Mouse (Mus musculus): ENCODE results near the gene Nxpe2. TPM values are rescaled to one million over a fixed set of nuclear protein-coding genes. Genes with fewer than 3 reads are reported as not detected.

Nxpe2 gene
- polyA plus RNA-seq (2015; fragmentation: Nextera tagmentation; extraction: Ambion mirVana) = 2.8 and 3.2 TPM in 2 replicates

- no peaks in the 10 kb centered on the region for H3K4me1 ChIP-seq (replicated peaks)
- no peak within 1 kb of the TSS for H3K4me2 ChIP-seq (replicated peaks)
- H3K4me3 ChIP-seq (replicated peaks) = no peak within 1 kb of the TSS
- no peaks in the 10 kb centered on the region for H3K27me3 ChIP-seq (replicated peaks)
- H3K9ac ChIP-seq = no peak within 1 kb of the TSS
- H3K36me3 ChIP-seq = no peaks in the 10 kb centered on the region
- no peak for ATAC-seq
- WGBS = 53% methylated on average over 2 of the region's 2 CpGs
- H3K9me3 ChIP-seq = no peaks in the 10 kb centered on the region
- 0 out of 2 replicates have a peak within 1 kb of the TSS, but pooled peaks have one; percentile 32 for H3K27ac ChIP-seq
Observed at GRCm38 (mm10) chr9:48353148-48353698, at the start of gene Nxpe2. Gene Nxpe2 (minus strand): TSS chr9:48353454.

- H3K27me3 ChIP-seq (replicated peaks) = no peaks in the 10 kb centered on the region
Observed at GRCm38 (mm10) chr9:48389983-48390382, 36.7 kb upstream of the Nxpe2 start.

GRCm38 (mm10) chr9:48388451-48388850, 35.2 kb upstream of the Nxpe2 start:
- Histone ChIP-seq H3K9me3 (no peaks in the 10 kb centered on the region), H3K4me2 (replicated peaks) (no peak overlapping the region), H3K9ac (no peak overlapping the region), H3K4me1 (replicated peaks) (no peaks in the 10 kb centered on the region), H3K27me3 (replicated peaks) (no peaks in the 10 kb centered on the region), H3K36me3 (no peaks in the 10 kb centered on the region), H3K27ac (no peak overlapping the region), H3K4me3 (replicated peaks) (no peak overlapping the region)
- ATAC-seq = no peak
- WGBS = 65% methylated on average over 4 of the region's 4 CpGs

More at GRCm38 (mm10) chr9:48389983-48390382, 36.7 kb upstream of the Nxpe2 start:
- no peak overlapping the region for H3K9ac ChIP-seq
- 66% methylated on average over 3 of the region's 3 CpGs for WGBS
- no peaks in the 10 kb centered on the region for H3K36me3 ChIP-seq
- ATAC-seq = no peak
- no peaks in the 10 kb centered on the region for H3K4me1 ChIP-seq (replicated peaks)
- no peaks in the 10 kb centered on the region for H3K9me3 ChIP-seq
- H3K27ac ChIP-seq = no peak overlapping the region
- H3K4me3 ChIP-seq (replicated peaks) = no peak overlapping the region
- no peak overlapping the region for H3K4me2 ChIP-seq (replicated peaks)

GRCm38 (mm10) chr9:48374357-48374756, 21.1 kb upstream of the Nxpe2 start:
- 45% methylated on average over 2 of the region's 2 CpGs for WGBS
- H3K9ac ChIP-seq = no peak overlapping the region
- no peaks in the 10 kb centered on the region for H3K36me3 ChIP-seq
- no peak overlapping the region for H3K4me3 ChIP-seq (replicated peaks)
- H3K9me3 ChIP-seq = no peaks in the 10 kb centered on the region
- no peaks in the 10 kb centered on the region for H3K4me1 ChIP-seq (replicated peaks)
- no peak overlapping the region for H3K4me2 ChIP-seq (replicated peaks)
- H3K27me3 ChIP-seq (replicated peaks) = no peaks in the 10 kb centered on the region
- no peak overlapping the region for H3K27ac ChIP-seq
- no peak for ATAC-seq

- no peak for ATAC-seq
- no peaks in the 10 kb centered on the region for H3K9me3 ChIP-seq
- H3K4me2 ChIP-seq (replicated peaks) = no peak overlapping the region
- H3K27me3 ChIP-seq (replicated peaks) = no peaks in the 10 kb centered on the region
- no peaks in the 10 kb centered on the region for H3K4me1 ChIP-seq (replicated peaks)
- WGBS = 78% methylated on average over 4 of the region's 4 CpGs
- no peaks in the 10 kb centered on the region for H3K36me3 ChIP-seq
- H3K4me3 ChIP-seq (replicated peaks) = no peak overlapping the region
- H3K27ac ChIP-seq = no peak overlapping the region
- H3K9ac ChIP-seq = no peak overlapping the region
Observed at GRCm38 (mm10) chr9:48373232-48373878, 20.1 kb upstream of the Nxpe2 start.

GRCm38 (mm10) chr9:48362743-48363142, 9.5 kb upstream of the Nxpe2 start:
- no peak for ATAC-seq
- Histone ChIP-seq H3K9ac (no peak overlapping the region), H3K27ac (no peak overlapping the region), H3K27me3 (replicated peaks) (no peaks in the 10 kb centered on the region), H3K4me1 (replicated peaks) (no peaks in the 10 kb centered on the region), H3K36me3 (no peaks in the 10 kb centered on the region), H3K4me3 (replicated peaks) (no peak overlapping the region), H3K4me2 (replicated peaks) (no peak overlapping the region), H3K9me3 (no peaks in the 10 kb centered on the region)
- 80% methylated on average over 6 of the region's 6 CpGs for WGBS

- H3K27ac ChIP-seq = no peak overlapping the region
- no peak overlapping the region for H3K4me3 ChIP-seq (replicated peaks)
- peak; percentile 87; the same call in 1 of the 2 replicates for ATAC-seq
- no peak overlapping the region for H3K9ac ChIP-seq
- H3K4me1 ChIP-seq (replicated peaks) = no peaks in the 10 kb centered on the region
- no peak overlapping the region for H3K4me2 ChIP-seq (replicated peaks)
- no peaks in the 10 kb centered on the region for H3K36me3 ChIP-seq
- 78% methylated on average over 14 of the region's 14 CpGs for WGBS
- no peaks in the 10 kb centered on the region for H3K27me3 ChIP-seq (replicated peaks)
- H3K9me3 ChIP-seq = no peaks in the 10 kb centered on the region
Observed at GRCm38 (mm10) chr9:48361815-48362631, 8.8 kb upstream of the Nxpe2 start.

GRCm38 (mm10) chr9:48360826-48361225, 7.6 kb upstream of the Nxpe2 start:
- no peak overlapping the region for H3K4me2 ChIP-seq (replicated peaks)
- no peaks in the 10 kb centered on the region for H3K27me3 ChIP-seq (replicated peaks)
- 63% methylated on average over 4 of the region's 4 CpGs for WGBS
- H3K9ac ChIP-seq = no peak overlapping the region
- H3K4me3 ChIP-seq (replicated peaks) = no peak overlapping the region
- H3K9me3 ChIP-seq = no peaks in the 10 kb centered on the region
- no peaks in the 10 kb centered on the region for H3K36me3 ChIP-seq
- H3K4me1 ChIP-seq (replicated peaks) = no peaks in the 10 kb centered on the region
- no peak overlapping the region for H3K27ac ChIP-seq
- ATAC-seq = no peak

GRCm38 (mm10) chr9:48357097-48357496, 3.8 kb upstream of the Nxpe2 start:
- Histone ChIP-seq H3K9ac (no peak overlapping the region), H3K27ac (no peak overlapping the region), H3K9me3 (no peaks in the 10 kb centered on the region), H3K4me1 (replicated peaks) (no peaks in the 10 kb centered on the region), H3K4me2 (replicated peaks) (no peak overlapping the region), H3K27me3 (replicated peaks) (no peaks in the 10 kb centered on the region), H3K36me3 (no peaks in the 10 kb centered on the region), H3K4me3 (replicated peaks) (no peak overlapping the region)
- no peak for ATAC-seq
- 89% methylated on average over 3 of the region's 3 CpGs for WGBS

- no peak overlapping the region for H3K9ac ChIP-seq
- H3K4me2 ChIP-seq (replicated peaks) = no peak overlapping the region
- H3K27ac ChIP-seq = no peak overlapping the region
- no peaks in the 10 kb centered on the region for H3K9me3 ChIP-seq
- no peaks in the 10 kb centered on the region for H3K36me3 ChIP-seq
- no peak for ATAC-seq
- no peaks in the 10 kb centered on the region for H3K27me3 ChIP-seq (replicated peaks)
- H3K4me1 ChIP-seq (replicated peaks) = no peaks in the 10 kb centered on the region
- WGBS = 42% methylated on average over 3 of the region's 3 CpGs
- no peak overlapping the region for H3K4me3 ChIP-seq (replicated peaks)
Observed at GRCm38 (mm10) chr9:48354793-48355192, 1.5 kb upstream of the Nxpe2 start.

GRCm38 (mm10) chr9:48354122-48354521, 868 bp upstream of the Nxpe2 start:
- no peak for ATAC-seq
- Histone ChIP-seq H3K9ac (no peak overlapping the region), H3K4me2 (replicated peaks) (no peak overlapping the region), H3K4me3 (replicated peaks) (no peak overlapping the region), H3K27ac (no peak overlapping the region), H3K36me3 (no peaks in the 10 kb centered on the region), H3K4me1 (replicated peaks) (no peaks in the 10 kb centered on the region), H3K27me3 (replicated peaks) (no peaks in the 10 kb centered on the region), H3K9me3 (no peaks in the 10 kb centered on the region)
- WGBS = 65% methylated on average over 4 of the region's 4 CpGs

- Histone ChIP-seq H3K27me3 (replicated peaks) (no peaks in the 10 kb centered on the region), H3K4me2 (replicated peaks) (no peak overlapping the region), H3K36me3 (no peaks in the 10 kb centered on the region), H3K4me3 (replicated peaks) (no peak overlapping the region), H3K4me1 (replicated peaks) (no peaks in the 10 kb centered on the region), H3K27ac (no peak overlapping the region), H3K9me3 (no peaks in the 10 kb centered on the region), H3K9ac (no peak overlapping the region)
- 85% methylated on average over 3 of the region's 3 CpGs for WGBS
- ATAC-seq = no peak
Observed at GRCm38 (mm10) chr9:48345866-48346265, 7.4 kb downstream of the Nxpe2 start.

Measured in intestine, embryonic 15.5 days (tissue).